Mouse (Mus musculus) ES-E14 (cell line): ENCODE data around the gene Cenpn.

Experiments used
- CHD2 ChIP-seq: IDR thresholded peaks from 2 replicates; pipeline ENCODE4 v1.6.1; 2014; ENCODE audit warnings: mild to moderate bottlenecking, low read depth, low read length, inconsistent platforms
- MAFK ChIP-seq: IDR thresholded peaks from 2 replicates; pipeline ENCODE4 v1.6.1; 2014; ENCODE audit warnings: mild to moderate bottlenecking, low read depth, low read length, inconsistent platforms; ENCODE audit not compliant: insufficient read depth
- ZC3H11A ChIP-seq: IDR thresholded peaks from 2 replicates; pipeline ENCODE4 v1.6.1; 2012; ENCODE audit warnings: low read depth, mild to moderate bottlenecking, inconsistent platforms, low read length, borderline replicate concordance
- ZNF384 ChIP-seq: IDR thresholded peaks from 2 replicates; pipeline ENCODE4 v1.6.1; 2012; ENCODE audit warnings: low read depth, low read length, inconsistent platforms

- no peak for TF ChIP-seq ZC3H11A
- no peak for TF ChIP-seq MAFK
- no peak for TF ChIP-seq CHD2
- no peak for TF ChIP-seq ZNF384
Measured at GRCm38 (mm10) chr8:116945169-116945910, 23.8 kb downstream of the Cenpn start.
